Mouse (Mus musculus): ENCODE measurements around the gene Slc16a8.
"Not testable (repeated sequence)": the region's sequence is repeated elsewhere in the genome, so short reads cannot be mapped to it uniquely, and the experiment has no call there.

Gene Slc16a8

GRCm38 (mm10) chr15:79262786-79263309 is 8.3 kb upstream of the Slc16a8 start:
- no peak for DNase-seq (ENCODE audit: low read depth, low spot score)

GRCm38 (mm10) chr15:79262375-79262774 is 7.8 kb upstream of the Slc16a8 start:
- DNase-seq (ENCODE audit: low read depth, low spot score), result no peak

- DNase-seq (ENCODE audit: low read depth, low spot score), result no peak
These were observed 7.2 kb upstream of the Slc16a8 start for GRCm38 (mm10) chr15:79261757-79262156.

GRCm38 (mm10) chr15:79261095-79261725 is 6.6 kb upstream of the Slc16a8 start:
- DNase-seq (ENCODE audit: low read depth, low spot score), result no peak

- DNase-seq (ENCODE audit: low read depth, low spot score), result no peak
These were observed 4.0 kb upstream of the Slc16a8 start for GRCm38 (mm10) chr15:79258521-79258920.

- DNase-seq (ENCODE audit: low read depth, low spot score), result no peak
These were observed 2.0 kb downstream of the Slc16a8 start for GRCm38 (mm10) chr15:79252580-79252979.

- no peak for DNase-seq (ENCODE audit: low read depth, low spot score)
These were observed 2.6 kb downstream of the Slc16a8 start for GRCm38 (mm10) chr15:79251781-79252491.

- DNase-seq (ENCODE audit: low read depth, low spot score), result no peak
These were observed 3.4 kb downstream of the Slc16a8 start for GRCm38 (mm10) chr15:79251168-79251567.

- DNase-seq (ENCODE audit: low read depth, low spot score), result no peak
These were observed 4.3 kb downstream of the Slc16a8 start for GRCm38 (mm10) chr15:79250236-79250635.

GRCm38 (mm10) chr15:79245321-79245720 is 9.2 kb downstream of the Slc16a8 start:
- DNase-seq (ENCODE audit: low read depth, low spot score), result no peak

- DNase-seq (ENCODE audit: low read depth, low spot score), result no peak
These were observed 10.3 kb downstream of the Slc16a8 start for GRCm38 (mm10) chr15:79244071-79244893.

GRCm38 (mm10) chr15:79243234-79244042 is 11.1 kb downstream of the Slc16a8 start:
- peak; percentile 95 for DNase-seq (ENCODE audit: low read depth, low spot score)

GRCm38 (mm10) chr15:79242574-79243233 is 11.9 kb downstream of the Slc16a8 start:
- DNase-seq (ENCODE audit: low read depth, low spot score), result no peak

GRCm38 (mm10) chr15:79238036-79238435 is 16.5 kb downstream of the Slc16a8 start:
- no peak for DNase-seq (ENCODE audit: low read depth, low spot score)

GRCm38 (mm10) chr15:79235268-79235667 is 19.3 kb downstream of the Slc16a8 start:
- DNase-seq (ENCODE audit: low read depth, low spot score), result no peak

GRCm38 (mm10) chr15:79229058-79229821 is 25.3 kb downstream of the Slc16a8 start, which contains the start of the genes Pick1 and Gm49486:
Gene Pick1 (plus strand): TSS chr15:79229173.
Gene Gm49486 (plus strand): TSS chr15:79229391.
- peak; percentile 86 for DNase-seq (ENCODE audit: low read depth, low spot score)

- DNase-seq (ENCODE audit: low read depth, low spot score), result not testable (repeated sequence)
These were observed 28.8 kb downstream of the Slc16a8 start for GRCm38 (mm10) chr15:79225780-79226179.

GRCm38 (mm10) chr15:79224685-79225084 is 29.9 kb downstream of the Slc16a8 start:
- peak; percentile 85 for DNase-seq (ENCODE audit: low read depth, low spot score)

GRCm38 (mm10) chr15:79223641-79224040 is 30.9 kb downstream of the Slc16a8 start:
- DNase-seq (ENCODE audit: low read depth, low spot score), result no peak

- DNase-seq (ENCODE audit: low read depth, low spot score), result no peak
These were observed 35.0 kb downstream of the Slc16a8 start for GRCm38 (mm10) chr15:79219572-79219971.
